Mouse (Mus musculus): ENCODE data around the gene Sirt5. TPM values are rescaled to one million over a fixed set of nuclear protein-coding genes. Genes with fewer than 3 reads are reported as not detected.

Gene Sirt5
- total RNA-seq, 2 experiments from 2014 or later: 17.1 to 22.1 TPM

- no peak for DNase-seq (ENCODE audit: low spot score)
Measured at GRCm38 (mm10) chr13:43372892-43373291, 7.6 kb downstream of the Sirt5 start.

- no peak for DNase-seq (ENCODE audit: low spot score)
Measured at GRCm38 (mm10) chr13:43374205-43374604, 8.9 kb downstream of the Sirt5 start.

GRCm38 (mm10) chr13:43374918-43375432 is 9.7 kb downstream of the Sirt5 start:
- no peak for DNase-seq (ENCODE audit: low spot score)

- no peak for DNase-seq (ENCODE audit: low spot score)
Measured at GRCm38 (mm10) chr13:43379989-43380388, 14.7 kb downstream of the Sirt5 start.

GRCm38 (mm10) chr13:43385321-43385720 is 20.0 kb downstream of the Sirt5 start:
- DNase-seq (ENCODE audit: low spot score): no peak

DNA sequence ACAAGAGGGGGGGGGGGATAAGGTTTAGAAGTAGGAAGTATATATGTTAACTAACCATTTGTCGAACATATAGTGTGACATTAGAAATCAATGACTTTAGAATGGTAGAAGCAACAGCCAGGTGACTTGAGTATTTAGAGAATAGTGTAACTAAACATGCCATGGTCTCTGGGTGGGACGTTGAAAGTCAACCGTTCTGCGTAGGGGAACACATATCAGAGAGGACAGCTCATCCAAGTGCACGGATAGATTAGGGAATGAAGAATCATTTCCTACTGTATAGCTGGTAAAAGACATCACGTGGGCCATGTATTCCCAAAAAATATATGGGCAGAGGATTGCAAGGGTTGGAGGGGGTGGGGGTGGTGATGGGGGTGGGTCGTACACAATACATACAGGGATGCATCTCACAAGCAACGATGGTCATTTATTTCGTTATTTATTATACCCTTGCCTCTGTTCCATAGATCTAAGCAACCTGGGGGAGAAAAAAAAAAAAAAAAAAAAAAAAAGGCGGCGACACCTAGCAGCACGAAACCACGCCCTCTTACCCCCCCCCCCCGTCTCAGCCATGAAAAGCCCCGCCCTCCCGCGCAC is 32.5 kb downstream of the Sirt5 start:
- no peak for DNase-seq (ENCODE audit: low spot score)

DNA sequence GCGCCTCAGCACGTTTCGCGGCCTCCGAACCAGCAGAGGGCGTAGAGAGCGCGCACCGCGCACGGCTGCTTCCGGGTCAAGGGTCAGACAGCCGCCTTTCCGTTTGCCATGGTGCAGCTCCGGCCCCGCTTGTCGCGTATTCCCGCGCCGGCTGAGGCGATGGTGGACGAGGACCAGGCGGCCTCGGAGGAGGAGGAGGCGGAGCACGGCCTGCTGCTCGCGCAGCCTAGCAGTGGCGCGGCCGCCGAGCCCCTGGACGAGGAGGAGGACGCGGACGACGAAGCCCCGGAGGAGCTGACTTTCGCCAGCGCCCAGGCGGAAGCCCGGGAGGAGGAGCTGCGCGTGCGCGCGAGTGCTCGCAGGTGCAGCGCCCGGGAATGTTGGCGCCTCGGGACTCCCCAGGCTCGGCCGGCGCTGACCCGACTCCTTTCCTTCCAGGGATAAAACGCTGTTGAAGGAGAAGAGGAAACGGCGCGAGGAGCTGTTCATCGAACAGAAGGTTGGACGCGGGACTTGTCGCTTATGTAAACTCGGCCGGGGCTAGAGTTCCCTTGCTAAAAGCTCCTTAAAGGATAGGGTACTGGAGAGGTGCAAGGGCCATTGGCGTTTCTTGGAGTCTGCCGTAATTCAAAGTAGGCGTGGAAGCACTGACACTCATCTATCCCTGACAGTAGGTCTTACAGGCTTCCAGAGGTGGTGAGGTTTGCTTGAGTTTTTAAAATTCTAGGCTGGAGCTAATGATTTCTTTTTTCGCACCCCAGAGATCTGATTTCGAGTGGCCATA is 33.2 kb downstream of the Sirt5 start, which contains the start of gene Nol7:
Gene Nol7 (plus strand): TSS at position 94 of the 784 bp plus-strand sequence.
- DNase-seq (ENCODE audit: low spot score): peak; percentile 95

DNA sequence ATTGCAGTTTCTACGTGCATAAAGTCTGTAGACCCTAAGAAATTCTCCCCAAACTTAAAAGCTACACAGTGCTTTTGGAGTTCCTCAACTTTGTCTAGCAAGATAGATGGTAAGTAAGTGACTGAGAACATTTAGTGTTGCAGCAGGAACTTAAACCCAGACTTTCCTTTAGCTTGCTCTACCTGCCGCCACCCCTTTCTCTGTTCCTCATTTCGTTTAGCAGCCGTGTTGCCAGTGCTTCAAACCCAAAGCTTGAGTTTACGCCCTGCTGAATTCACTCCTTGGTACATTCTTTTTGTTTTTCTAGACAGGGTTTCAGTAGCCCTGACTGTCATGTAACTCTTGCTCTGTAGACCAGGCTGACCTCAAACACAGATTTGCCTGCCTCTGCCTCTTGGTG is 34.3 kb downstream of the Sirt5 start:
- DNase-seq (ENCODE audit: low spot score): no peak

DNA sequence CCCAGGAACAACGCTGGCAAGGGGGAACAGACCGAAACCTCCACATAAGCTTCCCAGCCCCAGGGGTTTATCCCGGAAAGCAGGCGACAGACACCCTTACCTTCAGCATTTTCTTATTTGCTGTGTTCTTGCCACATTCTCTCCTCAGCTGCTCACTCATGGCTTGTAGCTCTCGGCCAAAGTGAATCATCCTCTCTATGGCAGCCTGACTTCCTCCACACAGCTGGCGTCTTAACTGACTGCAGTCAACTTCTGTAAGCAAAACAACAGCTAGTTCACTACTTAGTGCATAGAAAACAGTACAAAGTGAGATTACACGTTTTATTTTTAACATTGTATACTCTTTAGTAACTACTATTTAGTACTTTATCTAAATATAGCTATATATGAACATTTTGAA is 47.0 kb downstream of the Sirt5 start:
- DNase-seq (ENCODE audit: low spot score): no peak

DNA sequence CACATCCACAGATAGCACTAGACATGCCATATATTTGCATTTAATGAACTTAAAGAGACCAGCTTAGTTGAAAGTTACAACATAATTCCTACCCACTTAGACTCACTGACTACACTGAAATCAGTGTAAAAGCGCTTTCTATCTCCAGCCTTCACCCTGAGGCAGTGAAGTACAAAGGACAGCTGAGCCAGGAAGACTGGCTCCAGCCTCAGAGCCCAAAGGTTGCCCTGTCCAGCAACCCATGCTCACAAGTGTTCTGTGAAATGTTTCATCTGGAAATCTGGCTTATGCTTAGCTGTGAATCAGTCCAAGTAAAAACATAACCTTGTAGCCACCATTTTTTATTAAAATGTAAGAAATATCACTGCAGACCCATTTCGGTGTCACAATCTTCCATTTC is 48.3 kb downstream of the Sirt5 start:
- no peak for DNase-seq (ENCODE audit: low spot score)

DNA sequence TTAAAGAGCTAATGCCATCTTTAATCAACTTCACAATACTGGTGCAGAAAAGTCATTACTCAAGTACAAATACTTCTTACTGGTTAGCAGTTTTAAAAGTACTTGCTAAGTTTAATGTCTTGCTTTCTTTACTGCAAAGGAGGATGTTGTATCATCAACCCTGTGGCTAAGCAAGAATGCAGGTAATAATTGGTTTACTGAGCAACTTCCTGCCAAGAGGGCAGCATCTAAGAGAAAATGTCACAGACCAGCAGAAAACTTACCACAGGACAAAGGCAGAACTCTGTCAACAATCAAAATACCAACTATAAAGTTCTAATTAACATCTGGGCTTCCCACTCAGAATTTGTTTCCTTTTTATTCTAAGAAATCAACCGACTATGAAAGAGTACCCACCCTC is 50.0 kb downstream of the Sirt5 start:
- no peak for DNase-seq (ENCODE audit: low spot score)

- DNase-seq (ENCODE audit: low spot score): no peak
Measured at GRCm38 (mm10) chr13:43428436-43428835, 63.1 kb downstream of the Sirt5 start.

DNA sequence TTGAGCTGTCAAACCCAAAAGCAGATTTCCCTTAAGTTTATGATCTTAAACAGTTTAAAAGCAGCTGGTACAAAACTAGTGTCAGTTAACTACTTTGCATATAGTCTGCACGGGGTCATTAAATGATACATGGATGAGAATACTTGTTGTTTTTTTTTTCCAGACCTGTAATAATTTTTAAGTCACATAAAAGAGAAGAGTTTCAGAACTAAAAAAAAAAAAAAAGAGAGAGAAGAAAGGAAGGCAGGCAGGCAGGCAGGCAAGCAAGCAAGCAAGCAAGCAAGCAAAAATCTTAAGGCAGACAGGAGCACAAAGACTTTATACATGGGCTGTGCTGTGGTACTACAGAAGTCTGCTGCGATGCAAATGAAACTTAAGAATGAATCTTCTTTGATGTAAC is 68.1 kb downstream of the Sirt5 start:
- DNase-seq (ENCODE audit: low spot score): no peak

DNA sequence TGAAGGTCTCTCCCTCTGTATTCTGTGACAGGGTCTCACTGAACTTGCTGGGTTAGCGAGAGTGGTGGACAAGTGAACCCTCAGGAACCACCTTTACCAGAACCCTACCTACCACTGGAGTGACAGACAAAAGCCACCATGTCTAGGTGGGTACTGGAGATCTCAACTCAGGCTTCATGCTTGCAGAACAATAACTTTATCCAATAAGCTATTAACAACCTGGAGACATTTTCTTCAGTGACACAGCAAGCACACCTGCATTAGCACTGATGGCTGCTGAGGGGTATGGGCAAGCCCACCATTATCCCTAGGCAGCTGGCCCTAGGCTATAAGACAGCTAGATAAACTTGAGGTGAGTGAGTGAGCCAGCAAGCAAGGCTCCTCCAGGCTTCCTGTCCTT is 75.1 kb downstream of the Sirt5 start:
- DNase-seq (ENCODE audit: low spot score): no peak

DNA sequence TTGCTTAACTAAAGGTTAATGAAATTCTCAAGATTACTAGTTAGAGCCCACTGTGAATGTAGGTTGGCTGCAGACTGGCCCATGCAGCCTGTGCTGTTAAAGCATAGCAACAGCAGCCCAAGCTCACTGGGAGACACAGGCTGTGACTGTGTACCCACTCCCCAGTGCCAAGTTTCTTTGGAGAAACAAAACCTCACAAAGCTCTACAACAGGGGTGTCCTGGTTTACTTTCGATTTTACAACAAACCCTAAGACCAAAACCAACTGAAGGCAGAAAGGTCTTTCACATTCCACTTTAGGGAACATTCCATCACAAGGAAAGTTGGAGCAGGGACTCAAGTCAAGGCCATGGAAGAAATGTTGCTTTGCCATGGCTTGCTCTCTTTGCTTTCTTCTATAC is 77.3 kb downstream of the Sirt5 start:
- DNase-seq (ENCODE audit: low spot score): no peak

- no peak for DNase-seq (ENCODE audit: low spot score)
Measured at GRCm38 (mm10) chr13:43443706-43444105, 78.4 kb downstream of the Sirt5 start.

GRCm38 (mm10) chr13:43444717-43445116 is 79.4 kb downstream of the Sirt5 start:
- no peak for DNase-seq (ENCODE audit: low spot score)

Other genes starting within 250 kb of the Sirt5 start
- gene Tbc1d7, start 194.0 kb upstream of the Sirt5 start, total RNA-seq (2021): 10 to 100 TPM; 23.4 to 26.3 TPM
- gene Gfod1, start 61.3 kb upstream of the Sirt5 start, total RNA-seq (2021): 1 to 10 TPM; 4.7 to 6.8 TPM
- gene Nol7, start 32.9 kb downstream of the Sirt5 start, total RNA-seq (2021): 100 to 1,000 TPM; 121 to 134 TPM
- gene Ranbp9, start 115.8 kb downstream of the Sirt5 start, total RNA-seq (2021): 10 to 100 TPM; 41.3 to 42.2 TPM
- 10 to 100 TPM; 30.3 to 31.7 TPM for gene Mcur1, start 194.7 kb downstream of the Sirt5 start, total RNA-seq (2021)

Measured in gastrocnemius, adult 18-20 months (tissue).